Mouse (Mus musculus): Measurements from ENCODE around the gene Parvb. TPM values are rescaled to one million over a fixed set of nuclear protein-coding genes. Genes with fewer than 3 reads are reported as not detected.

The Parvb gene
- total and polyA plus RNA-seq, 3 experiments = 0.04 to 2.3 TPM; not detected in 1

DNA sequence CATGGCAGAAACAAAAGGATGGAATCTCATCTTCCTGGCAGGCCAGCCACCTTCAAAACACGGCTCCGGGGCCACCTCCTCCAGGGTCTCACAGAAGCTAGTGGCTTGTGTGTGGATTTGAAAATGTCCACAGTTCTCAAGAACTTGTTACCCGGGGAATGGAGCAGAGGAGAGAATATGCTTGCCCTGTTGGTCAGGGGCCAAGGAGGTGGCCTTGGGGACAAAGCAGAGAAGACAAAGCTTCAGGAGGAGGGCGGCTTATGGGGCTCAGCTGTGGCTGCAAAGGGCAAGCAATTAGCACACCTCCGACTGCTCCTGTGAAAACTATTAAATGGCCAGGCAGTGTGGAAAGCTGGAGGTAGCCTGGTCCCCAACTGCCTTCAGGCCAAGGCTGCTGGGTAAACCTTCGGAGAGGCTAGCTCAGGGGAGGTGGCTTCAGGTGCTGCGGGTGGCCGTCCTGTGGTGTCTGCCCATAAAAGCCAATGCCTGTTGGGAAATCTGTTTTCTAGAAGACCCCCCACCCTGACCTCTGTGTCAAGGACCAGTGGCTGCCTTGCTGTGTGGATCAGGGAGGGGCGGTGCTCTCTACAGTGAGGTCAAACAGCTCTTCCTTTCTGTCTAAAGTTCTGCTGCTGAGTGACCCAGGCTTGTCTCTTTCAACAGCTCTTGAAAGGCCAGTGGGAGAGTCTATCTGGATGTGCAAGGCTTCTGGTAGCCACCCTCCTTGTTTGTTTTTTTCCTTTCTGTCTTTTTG, 26.9 kb downstream of the Parvb start:
- no peak for DNase-seq (ENCODE audit: extremely low read depth)
- Histone ChIP-seq H3K27me3 (replicated peaks) (peaks cover 69% of the 10 kb centered on the region), H3K4me1 (ENCODE audit: control insufficient read depth in 1 of 2, insufficient read depth in 2 of 2) (no peaks in the 10 kb centered on the region), H3K79me2 (replicated peaks; ENCODE audit: control insufficient read depth, extremely low read depth, insufficient read depth, poor library complexity, severe bottlenecking) (no peaks in the 10 kb centered on the region), H3K36me3 (replicated peaks in 1 of 2; ENCODE audit: control insufficient read depth in 1 of 2, insufficient read depth in 1 of 2, low read length in 1 of 2) (no peaks in the 10 kb centered on the region), H3K27ac (ENCODE audit: insufficient read depth, low read depth) (no peak overlapping the region), H3K9ac (ENCODE audit: insufficient read depth, low read depth) (no peak overlapping the region), H3K4me2 (ENCODE audit: insufficient read depth, low read depth, poor library complexity, severe bottlenecking) (no peak overlapping the region), H3K9me3 (replicated peaks; ENCODE audit: low read length) (no peaks in the 10 kb centered on the region), H3K4me3 (replicated peaks in 1 of 3; ENCODE audit: low read depth in 2 of 3, low read length in 2 of 3, poor library complexity in 1 of 3) (no peak overlapping the region)
- in situ Hi-C loops (cut with MboI; ENCODE audit: low pct_ligation_motif_present, low pct_unique_long_range_greater_than_20kb, low sequenced_read_pairs) = no loop called here
- TF ChIP-seq RAD21 (IDR thresholded peaks at IDR 0.05; ENCODE audit: low read depth, low read length) (no peak), ZC3H11A (IDR thresholded peaks at IDR 0.05; ENCODE audit: low read depth, low read length) (no peak), CHD2 (IDR thresholded peaks at IDR 0.05; ENCODE audit: low read length) (no peak), NELFE (IDR thresholded peaks at IDR 0.05; ENCODE audit: low read depth, low read length) (no peak), JUN (IDR thresholded peaks at IDR 0.05; ENCODE audit: insufficient read depth, low read depth, low read length) (no peak), CTCF (conservative IDR thresholded peaks at IDR 0.05 in 1 of 2, IDR thresholded peaks at IDR 0.05 in 1 of 2; ENCODE audit: low read depth in 2 of 2, low read length in 2 of 2) (no peak), ZKSCAN1 (IDR thresholded peaks at IDR 0.05; ENCODE audit: borderline replicate concordance, low read depth, low read length) (no peak), POLR2AphosphoS2 (IDR thresholded peaks at IDR 0.05; ENCODE audit: low read depth, low read length) (no peak)
- dilution Hi-C loops (cut with MboI; ENCODE audit: extremely low pct_ligation_motif_present, extremely low pct_unique_long_range_greater_than_20kb, low sequenced_read_pairs) = no loop called here

- Histone ChIP-seq H3K9ac (ENCODE audit: insufficient read depth, low read depth) (no peak overlapping the region), H3K27me3 (replicated peaks) (peaks cover 78% of the 10 kb centered on the region), H3K4me1 (ENCODE audit: control insufficient read depth in 1 of 2, insufficient read depth in 2 of 2) (no peaks in the 10 kb centered on the region), H3K4me2 (ENCODE audit: insufficient read depth, low read depth, poor library complexity, severe bottlenecking) (no peak overlapping the region), H3K79me2 (replicated peaks; ENCODE audit: control insufficient read depth, extremely low read depth, insufficient read depth, poor library complexity, severe bottlenecking) (no peaks in the 10 kb centered on the region), H3K27ac (ENCODE audit: insufficient read depth, low read depth) (no peak overlapping the region), H3K9me3 (replicated peaks; ENCODE audit: low read length) (no peaks in the 10 kb centered on the region), H3K4me3 (replicated peaks in 1 of 3; ENCODE audit: low read depth in 2 of 3, low read length in 2 of 3, poor library complexity in 1 of 3) (no peak overlapping the region), H3K36me3 (replicated peaks in 1 of 2; ENCODE audit: control insufficient read depth in 1 of 2, insufficient read depth in 1 of 2, low read length in 1 of 2) (no peaks in the 10 kb centered on the region)
- TF ChIP-seq ZC3H11A (IDR thresholded peaks at IDR 0.05; ENCODE audit: low read depth, low read length) (peak; percentile 55; the same call in 1 of the 2 replicates), TBP (conservative IDR thresholded peaks at IDR 0.05; ENCODE audit: low read depth, low read length) (no peak), ELF1 (IDR thresholded peaks at IDR 0.05; ENCODE audit: low read depth, low read length) (no peak), USF2 (conservative IDR thresholded peaks at IDR 0.05; ENCODE audit: low read depth, low read length) (no peak), CTCF (conservative IDR thresholded peaks at IDR 0.05 in 1 of 2, IDR thresholded peaks at IDR 0.05 in 1 of 2; ENCODE audit: low read depth in 2 of 2, low read length in 2 of 2) (peak; percentile 51 to 86), SMC3 (IDR thresholded peaks at IDR 0.05; ENCODE audit: low read depth, low read length) (peak; percentile 87), RAD21 (IDR thresholded peaks at IDR 0.05; ENCODE audit: low read depth, low read length) (peak; percentile 90), MAZ (IDR thresholded peaks at IDR 0.05; ENCODE audit: low read depth, low read length) (0 out of 2 replicates have a peak, but pooled peaks have one; percentile 68), MXI1 (IDR thresholded peaks at IDR 0.05; ENCODE audit: low read depth, low read length) (no peak), PAX5 (IDR thresholded peaks at IDR 0.05; ENCODE audit: low read length) (no peak)
- dilution Hi-C loops (cut with MboI; ENCODE audit: extremely low pct_ligation_motif_present, extremely low pct_unique_long_range_greater_than_20kb, low sequenced_read_pairs) (no loop called here), in situ Hi-C loops (cut with MboI; ENCODE audit: low pct_ligation_motif_present, low pct_unique_long_range_greater_than_20kb, low sequenced_read_pairs) (no loop called here)
- DNase-seq (ENCODE audit: extremely low read depth) = peak; percentile 73
Observed at GRCm38 (mm10) chr15:84260123-84260822, 28.4 kb downstream of the Parvb start.

Data from CH12.LX (cell line).